Mouse (Mus musculus): ENCODE data around the gene Hck. TPM values are rescaled to one million over a fixed set of nuclear protein-coding genes. Genes with fewer than 3 reads are reported as not detected.
A peak's percentile ranks its signal among the peaks of the same experiment; 100 is the strongest.

Hck gene
- polyA plus RNA-seq, 2 experiments: 5.9 to 7.8 TPM

DNA sequence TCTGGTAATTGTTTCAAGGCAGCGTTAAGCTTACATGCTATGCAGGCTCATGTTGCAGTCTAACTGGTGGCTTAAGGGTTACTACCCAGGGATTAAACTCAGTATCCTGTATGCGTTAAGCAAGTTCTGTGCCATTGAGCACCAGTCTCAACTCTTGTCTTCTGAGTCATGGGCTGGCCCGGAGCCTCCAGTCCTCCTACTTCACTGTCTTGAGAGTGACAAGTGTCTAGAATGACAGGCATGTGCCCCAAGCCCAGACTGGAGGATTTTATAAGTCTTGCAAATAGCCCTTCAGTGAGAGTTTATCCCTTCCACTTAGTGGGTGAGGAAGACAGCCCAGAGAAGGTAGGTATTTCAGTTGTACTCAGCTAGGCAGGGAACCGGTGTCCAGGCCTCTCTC, 27.9 kb downstream of the Hck start:
- Histone ChIP-seq H3K4me1 (replicated peaks; ENCODE audit: control insufficient read depth in 2 of 2, insufficient read depth in 2 of 2, low read length in 1 of 2) (no peaks in the 10 kb centered on the region), H3K27me3 (ENCODE audit: control insufficient read depth, insufficient read depth, low read length) (no peaks in the 10 kb centered on the region), H3K27ac (no peak overlapping the region), H3K4me3 (ENCODE audit: insufficient read depth in 1 of 2, low read depth in 2 of 2, low read length in 2 of 2) (no peak overlapping the region), H3K9me3 (ENCODE audit: control insufficient read depth, low read length) (no peaks in the 10 kb centered on the region), H3K36me3 (replicated peaks; ENCODE audit: control insufficient read depth, insufficient read depth, low read depth) (no peaks in the 10 kb centered on the region), H3K9ac (replicated peaks) (no peak overlapping the region), H3K4me2 (ENCODE audit: low read depth) (no peak overlapping the region)
- TF ChIP-seq EP300 (IDR thresholded peaks at IDR 0.05; ENCODE audit: low read depth) (no peak), CTCF (IDR thresholded peaks at IDR 0.05; ENCODE audit: low read depth) (no peak)
- ATAC-seq (ENCODE audit: insufficient read depth) (no peak), DNase-seq (ENCODE audit: low read depth in 3 of 3, low spot score in 3 of 3) (no peak)
- 70% methylated on average over 4 of the region's 4 CpGs for WGBS (ENCODE audit: insufficient replicate concordance)

DNA sequence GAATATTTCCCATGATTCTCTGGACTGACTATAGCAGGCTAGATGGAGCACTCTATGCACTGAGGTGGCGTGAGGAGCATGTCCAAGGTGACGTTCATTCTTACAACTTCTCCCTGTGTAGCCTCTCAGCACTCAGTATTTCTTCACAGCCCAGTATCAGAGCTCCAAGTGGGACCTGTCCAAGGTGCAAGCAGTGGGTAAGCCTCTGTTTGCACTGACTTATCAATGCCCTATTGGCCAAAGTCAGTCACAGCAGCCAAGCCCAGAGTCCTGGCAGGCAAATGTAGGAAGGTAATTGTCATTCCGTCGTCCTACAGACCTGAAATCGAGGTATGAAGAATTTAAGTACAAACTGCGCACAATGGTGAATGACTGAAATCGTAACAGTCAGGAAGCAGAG, 30.9 kb downstream of the Hck start:
- Histone ChIP-seq H3K4me1 (replicated peaks; ENCODE audit: control insufficient read depth in 2 of 2, insufficient read depth in 2 of 2, low read length in 1 of 2) (no peaks in the 10 kb centered on the region), H3K4me3 (ENCODE audit: insufficient read depth in 1 of 2, low read depth in 2 of 2, low read length in 2 of 2) (no peak overlapping the region), H3K4me2 (ENCODE audit: low read depth) (no peak overlapping the region), H3K27ac (no peak overlapping the region), H3K9ac (replicated peaks) (no peak overlapping the region), H3K9me3 (ENCODE audit: control insufficient read depth, low read length) (no peaks in the 10 kb centered on the region), H3K36me3 (replicated peaks; ENCODE audit: control insufficient read depth, insufficient read depth, low read depth) (no peaks in the 10 kb centered on the region), H3K27me3 (ENCODE audit: control insufficient read depth, insufficient read depth, low read length) (no peaks in the 10 kb centered on the region)
- no peak for DNase-seq (ENCODE audit: low read depth in 3 of 3, low spot score in 3 of 3)
- ATAC-seq (ENCODE audit: insufficient read depth): no peak
- WGBS (ENCODE audit: insufficient replicate concordance): 57% methylated on average over 7 of the region's 7 CpGs
- TF ChIP-seq CTCF (IDR thresholded peaks at IDR 0.05; ENCODE audit: low read depth): no peak

DNA sequence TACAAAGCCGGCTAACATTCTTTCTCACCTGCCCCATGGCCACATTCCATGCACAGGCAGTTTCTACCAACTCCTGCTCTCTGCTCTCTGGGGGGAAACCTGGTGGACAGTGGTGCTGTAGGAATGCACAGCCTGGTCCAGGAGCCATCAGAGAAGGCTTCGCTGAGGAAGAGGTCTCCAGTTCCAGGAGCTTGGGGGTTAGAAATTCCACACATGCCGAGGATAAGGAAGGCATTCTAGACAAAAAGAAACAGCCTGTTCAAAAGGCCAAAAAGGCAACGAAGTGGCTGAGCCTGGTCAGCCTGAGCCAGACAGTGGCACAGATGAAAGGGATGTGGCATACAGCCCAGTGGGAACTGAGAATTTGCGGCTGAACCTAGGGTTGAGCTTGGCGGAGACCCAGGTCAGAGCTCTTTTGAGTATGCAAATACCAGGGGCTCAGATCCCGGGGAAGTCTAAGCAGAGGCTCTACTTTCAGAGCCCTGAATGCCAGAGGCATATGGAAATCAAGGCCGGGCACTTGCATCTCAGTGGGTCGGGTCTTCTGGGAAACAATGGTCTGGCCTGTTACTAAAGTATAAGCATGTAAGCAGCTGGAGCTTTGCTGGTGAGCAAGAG, 31.8 kb downstream of the Hck start:
- Histone ChIP-seq H3K4me3 (ENCODE audit: insufficient read depth in 1 of 2, low read depth in 2 of 2, low read length in 2 of 2) (no peak overlapping the region), H3K27ac (no peak overlapping the region), H3K4me1 (replicated peaks; ENCODE audit: control insufficient read depth in 2 of 2, insufficient read depth in 2 of 2, low read length in 1 of 2) (no peaks in the 10 kb centered on the region), H3K9me3 (ENCODE audit: control insufficient read depth, low read length) (no peaks in the 10 kb centered on the region), H3K4me2 (ENCODE audit: low read depth) (no peak overlapping the region), H3K27me3 (ENCODE audit: control insufficient read depth, insufficient read depth, low read length) (no peaks in the 10 kb centered on the region), H3K9ac (replicated peaks) (no peak overlapping the region), H3K36me3 (replicated peaks; ENCODE audit: control insufficient read depth, insufficient read depth, low read depth) (no peaks in the 10 kb centered on the region)
- 45% methylated on average over 9 of the region's 9 CpGs for WGBS (ENCODE audit: insufficient replicate concordance)
- TF ChIP-seq CTCF (IDR thresholded peaks at IDR 0.05; ENCODE audit: low read depth) (no peak), EP300 (IDR thresholded peaks at IDR 0.05; ENCODE audit: low read depth) (no peak)
- no peak for DNase-seq (ENCODE audit: low read depth in 3 of 3, low spot score in 3 of 3)
- ATAC-seq (ENCODE audit: insufficient read depth): no peak

DNA sequence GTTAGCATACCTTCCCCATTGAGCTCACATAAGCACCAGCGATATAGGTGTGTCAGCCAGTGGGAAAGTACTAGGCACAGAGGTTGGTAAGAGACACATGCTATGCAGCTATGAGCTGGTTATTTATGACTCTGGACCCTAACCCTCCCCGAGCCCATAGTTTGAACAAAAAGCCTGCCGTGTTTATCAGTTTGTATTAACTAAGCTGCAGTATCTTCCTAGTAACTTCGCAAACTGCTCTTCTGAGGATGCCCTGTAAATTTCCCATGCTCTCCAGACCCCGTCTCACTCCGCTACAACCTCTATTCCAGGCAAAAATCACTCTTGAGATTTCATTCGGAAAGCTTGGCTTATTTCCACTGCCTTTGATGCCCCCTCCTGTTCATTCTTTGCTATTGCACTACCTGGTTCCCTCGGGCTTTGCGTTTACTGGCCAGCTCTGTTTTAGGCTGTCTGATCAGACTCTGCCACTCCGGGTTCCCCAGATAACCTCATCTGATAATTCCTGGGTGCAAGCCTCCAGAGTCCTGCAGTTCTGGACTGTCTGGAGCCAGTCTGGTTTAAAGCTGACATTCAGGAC, 34.4 kb downstream of the Hck start:
- DNase-seq (ENCODE audit: low read depth in 3 of 3, low spot score in 3 of 3) (peak in 2 of 3 experiments; percentile 16 to 35), ATAC-seq (ENCODE audit: insufficient read depth) (no peak)
- H3K27me3 ChIP-seq (ENCODE audit: control insufficient read depth, insufficient read depth, low read length): no peaks in the 10 kb centered on the region
- TF ChIP-seq CTCF (IDR thresholded peaks at IDR 0.05; ENCODE audit: low read depth) (peak; percentile 76), EP300 (IDR thresholded peaks at IDR 0.05; ENCODE audit: low read depth) (no peak)
- no peak overlapping the region for H3K9ac ChIP-seq (replicated peaks)
- WGBS (ENCODE audit: insufficient replicate concordance): 26% methylated on average over 10 of the region's 10 CpGs
- H3K4me1 ChIP-seq (replicated peaks; ENCODE audit: control insufficient read depth in 2 of 2, insufficient read depth in 2 of 2, low read length in 1 of 2): no peaks in the 10 kb centered on the region
- H3K4me2 ChIP-seq (ENCODE audit: low read depth): no peak overlapping the region
- H3K9me3 ChIP-seq (ENCODE audit: control insufficient read depth, low read length): no peaks in the 10 kb centered on the region
- no peak overlapping the region for H3K4me3 ChIP-seq (ENCODE audit: insufficient read depth in 1 of 2, low read depth in 2 of 2, low read length in 2 of 2)
- no peak overlapping the region for H3K27ac ChIP-seq
- H3K36me3 ChIP-seq (replicated peaks; ENCODE audit: control insufficient read depth, insufficient read depth, low read depth): no peaks in the 10 kb centered on the region

DNA sequence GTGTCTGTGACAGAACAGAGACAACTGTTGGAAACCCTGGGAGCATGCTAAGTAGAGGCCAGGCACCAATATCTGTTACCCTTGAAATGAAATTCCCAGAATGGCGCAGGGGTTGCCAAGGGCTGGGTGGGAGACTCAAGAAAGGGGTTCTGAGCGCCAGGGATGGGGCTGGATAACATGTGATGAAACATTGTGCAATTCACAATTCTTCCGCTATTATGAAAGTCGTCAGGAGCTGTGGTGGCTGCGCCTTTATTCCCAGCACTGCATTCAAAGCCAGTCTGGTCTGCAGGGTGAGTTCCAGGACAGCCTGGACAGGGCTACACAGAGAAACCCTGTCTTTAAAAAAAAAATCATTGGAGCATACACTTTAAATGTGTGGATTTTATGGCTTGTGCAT, 37.1 kb downstream of the Hck start:
- Histone ChIP-seq H3K9me3 (ENCODE audit: control insufficient read depth, low read length) (no peaks in the 10 kb centered on the region), H3K4me1 (replicated peaks; ENCODE audit: control insufficient read depth in 2 of 2, insufficient read depth in 2 of 2, low read length in 1 of 2) (no peaks in the 10 kb centered on the region), H3K4me3 (ENCODE audit: insufficient read depth in 1 of 2, low read depth in 2 of 2, low read length in 2 of 2) (no peak overlapping the region), H3K27me3 (ENCODE audit: control insufficient read depth, insufficient read depth, low read length) (no peaks in the 10 kb centered on the region), H3K27ac (no peak overlapping the region), H3K9ac (replicated peaks) (no peak overlapping the region), H3K36me3 (replicated peaks; ENCODE audit: control insufficient read depth, insufficient read depth, low read depth) (no peaks in the 10 kb centered on the region), H3K4me2 (ENCODE audit: low read depth) (no peak overlapping the region)
- 68% methylated on average over 5 of the region's 5 CpGs for WGBS (ENCODE audit: insufficient replicate concordance)
- ATAC-seq (ENCODE audit: insufficient read depth) (no peak), DNase-seq (ENCODE audit: low read depth in 3 of 3, low spot score in 3 of 3) (no peak)
- no peak for TF ChIP-seq EP300 (IDR thresholded peaks at IDR 0.05; ENCODE audit: low read depth)
- TF ChIP-seq CTCF (IDR thresholded peaks at IDR 0.05; ENCODE audit: low read depth): no peak

Data from liver, embryonic 14.5 days (tissue).